Mouse (Mus musculus): ENCODE measurements at regions not wholly inside any gene's neighbourhood (a gene's known extent, or its start where the extent isn't known, plus 50 kb on each side); places are given as distances from the start of the nearest gene placed in this dataset.

DNA sequence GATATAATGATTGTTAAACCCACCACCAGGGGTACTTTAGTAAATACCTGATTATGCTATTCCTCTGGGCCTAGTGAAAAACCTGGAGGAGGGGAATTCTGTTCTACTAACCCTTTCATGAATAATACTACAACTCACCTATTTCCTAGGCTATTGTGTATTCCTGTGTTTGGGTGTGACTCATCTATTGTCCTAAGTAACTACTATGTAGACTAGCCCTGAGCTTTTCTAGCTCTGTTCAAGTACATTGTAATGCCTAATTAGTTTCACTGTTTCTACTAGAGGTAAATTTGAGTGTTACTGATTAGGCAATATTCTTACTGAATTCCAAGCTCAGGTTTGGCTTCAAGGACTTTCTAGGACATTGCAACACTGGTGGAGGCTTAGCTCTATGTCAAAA, 1032.0 kb upstream of the Ppp6c start:
- peak; percentile 62 for DNase-seq (ENCODE audit: low read depth, low spot score)

DNA sequence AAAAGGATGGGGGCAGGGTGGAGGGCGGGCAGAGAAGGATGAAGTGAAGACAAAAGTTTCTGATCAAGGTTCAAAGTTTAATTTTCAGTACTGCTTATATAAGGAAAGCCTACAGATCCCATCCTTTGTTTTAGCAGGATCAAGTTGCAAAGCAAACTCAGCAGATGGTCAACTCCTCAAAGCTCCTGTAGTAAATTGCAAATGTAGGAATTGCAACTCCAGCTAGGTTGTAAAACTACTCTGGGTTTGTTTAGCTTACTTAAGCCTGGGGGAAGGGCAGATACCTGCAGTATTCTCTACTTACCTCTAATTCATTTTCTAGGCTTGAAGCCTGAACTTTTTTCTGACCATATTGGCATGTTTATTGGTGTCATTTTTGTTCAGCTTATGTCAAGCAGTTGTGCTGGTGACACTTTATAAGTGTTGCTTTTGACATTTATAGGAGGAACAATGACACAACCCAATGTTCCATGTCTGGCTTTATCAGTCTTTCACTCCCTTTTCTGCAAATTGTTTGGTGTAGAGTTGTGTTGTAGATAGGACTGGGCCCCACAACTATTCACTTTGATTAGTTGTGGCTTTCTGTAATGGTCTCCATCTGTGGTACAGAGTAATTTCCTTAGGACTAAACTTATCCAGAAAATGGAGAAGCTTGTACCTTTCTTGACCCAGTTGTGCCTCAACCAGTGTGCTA, 1023.5 kb upstream of the Ppp6c start:
- no peak for DNase-seq (ENCODE audit: low read depth, low spot score)

DNA sequence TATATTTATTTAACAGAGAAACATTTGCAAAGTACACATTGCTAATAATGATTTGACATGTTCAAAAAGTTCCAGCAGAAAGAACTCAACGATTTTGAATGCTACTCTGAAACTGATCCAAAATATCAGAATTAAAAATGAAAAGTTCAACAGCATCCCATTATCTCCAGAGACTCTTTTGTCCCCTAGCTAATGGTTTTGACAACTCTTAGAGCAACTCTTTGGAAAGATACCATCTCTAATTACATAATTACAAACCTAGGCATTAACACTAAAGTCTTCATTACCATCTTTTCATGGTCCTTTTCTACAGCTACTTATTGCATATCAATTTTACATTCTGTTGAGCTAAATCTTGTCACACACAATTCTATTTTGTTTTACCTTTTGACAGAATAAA, 997.5 kb upstream of the Ppp6c start:
- DNase-seq (ENCODE audit: low read depth, low spot score): no peak

DNA sequence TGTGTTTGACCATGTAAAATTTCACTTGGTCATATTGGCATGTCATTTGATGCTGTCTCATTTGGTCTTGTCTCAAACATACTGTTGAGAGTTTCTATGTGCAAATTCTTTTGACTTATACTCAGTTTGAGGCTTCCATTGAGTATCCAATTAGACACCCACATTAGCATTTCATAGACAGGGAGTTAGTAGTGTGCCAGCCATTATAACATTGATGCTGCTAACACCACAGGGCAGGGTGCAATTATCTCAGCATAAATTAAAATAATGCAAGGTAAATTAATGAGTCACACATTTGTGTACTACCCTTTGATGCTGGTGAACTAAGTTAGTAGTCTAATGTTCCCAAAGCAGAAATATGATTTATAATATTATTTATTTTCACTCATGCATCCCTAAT, 997.0 kb upstream of the Ppp6c start:
- DNase-seq (ENCODE audit: low read depth, low spot score): no peak

All from ZHBTc4 (cell line).